Mouse (Mus musculus): ENCODE measurements around the gene Tex19.1.

DNA sequence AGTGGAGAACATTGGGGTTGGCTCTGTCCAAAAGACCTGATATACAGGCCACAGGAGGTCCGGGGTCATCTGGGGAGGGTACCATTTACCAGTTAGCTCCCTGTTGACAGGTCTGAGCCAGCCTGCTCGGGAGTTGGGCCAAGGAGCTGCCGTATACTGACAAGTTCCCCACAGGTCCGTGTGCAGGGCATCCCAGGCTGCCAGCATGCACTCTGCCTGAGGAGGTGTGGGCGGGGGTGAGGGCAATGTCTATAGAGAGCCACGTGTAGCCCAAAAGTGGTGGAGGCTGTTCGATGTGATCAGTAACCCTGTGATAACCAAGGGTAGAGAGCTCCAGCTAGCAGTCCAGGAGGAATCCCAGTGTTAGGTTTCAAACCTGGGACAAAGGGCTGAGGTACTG, 46.2 kb upstream of the Tex19.1 start:
- TF ChIP-seq CTCF (IDR thresholded peaks at IDR 0.05; ENCODE audit: borderline replicate concordance, insufficient read depth, low read length) (no peak), POLR2A (IDR thresholded peaks at IDR 0.05; ENCODE audit: low read depth, low read length) (no peak)
